Mouse (Mus musculus) liver, adult 2 months (tissue): ENCODE measurements around the gene 4930402H24Rik. TPM values are rescaled to one million over a fixed set of nuclear protein-coding genes. Genes with fewer than 3 reads are reported as not detected.

ENCODE experiments used
- DNase-seq: peaks from one replicate; pipeline ENCODE4 v3.0.0-alpha.2; 2011; ENCODE audit warnings: low read depth, low spot score; ENCODE audit errors: extremely low read depth
- H3K27ac ChIP-seq: fragments of 200-500 bp; replicated peaks from 2 replicates; pipeline ENCODE4 v1.5.1; 2012; ENCODE audit warnings: low read depth, mild to moderate bottlenecking, control low read depth, inconsistent platforms, low read length; ENCODE audit not compliant: insufficient read depth
- H3K27me3 ChIP-seq: fragments of 200-500 bp; 2 replicates; pipeline ENCODE4 v1.6.1; 2012; ENCODE audit warnings: mild to moderate bottlenecking, moderate library complexity, low read length, inconsistent platforms; ENCODE audit not compliant: control insufficient read depth, insufficient read depth
- H3K36me3 ChIP-seq: fragments of 200-500 bp; 2 replicates; pipeline ENCODE4 v1.6.1; 2012; ENCODE audit warnings: low read length, inconsistent platforms; ENCODE audit not compliant: control insufficient read depth, insufficient read depth
- H3K4me1 ChIP-seq: fragments of 200-500 bp; 2 replicates; pipeline ENCODE4 v1.6.1; 2011; ENCODE audit warnings: low read length; ENCODE audit not compliant: control insufficient read depth, insufficient read depth
- H3K4me3 ChIP-seq: fragments of 200-500 bp; 2 replicates; pipeline ENCODE4 v1.5.1; 2011; ENCODE audit warnings: low read depth, mild to moderate bottlenecking, control low read depth, low read length, moderate library complexity; ENCODE audit not compliant: insufficient read depth
- H3K79me2 ChIP-seq: fragments of 200-500 bp; 2 replicates; pipeline ENCODE4 v1.6.1; 2012; ENCODE audit warnings: inconsistent platforms, mild to moderate bottlenecking, low read length, moderate library complexity; ENCODE audit not compliant: control insufficient read depth, insufficient read depth
- H3K9ac ChIP-seq: fragments of 200-500 bp; 2 replicates; pipeline ENCODE4 v1.6.1; 2012; ENCODE audit warnings: low read depth, mild to moderate bottlenecking, control low read depth, inconsistent platforms, low read length
- CTCF ChIP-seq: fragments of 200-500 bp; IDR thresholded peaks from 2 replicates; pipeline ENCODE4 v1.5.1; 2011; ENCODE audit warnings: low read depth, low read length, control low read depth
- POLR2A ChIP-seq: fragments of 200-500 bp; IDR thresholded peaks from 2 replicates; pipeline ENCODE4 v1.6.1; 2011; ENCODE audit warnings: low read length, control low read depth; ENCODE audit not compliant: insufficient read depth; ENCODE audit errors: extremely low read depth
- WGBS: fragments of 180-500 bp; shearing (Covaris S2); methylation state at CpG from one replicate; pipeline ENCODE4 v1.1.7; 2018; 5-methylcytosine and 5-hydroxymethylcytosine counted together
- polyA plus RNA-seq: library from polyadenylated mRNA; depleted of rRNA; stranded (reverse); fragments of >200 nt; gene quantifications from 2 replicates; pipeline ENCODE4 v1.2.3, GENCODE M21; 2012
- total RNA-seq: library from RNA; depleted of rRNA; stranded (reverse); fragments of >200 nt; gene quantifications from 2 replicates; pipeline ENCODE4 v1.2.3, GENCODE M21; 2014

4930402H24Rik gene
- total and polyA plus RNA-seq, 2 experiments, result 14.8 to 18.2 TPM

- DNase-seq, result no peak
- Histone ChIP-seq H3K36me3 (peaks cover 50% of the 10 kb centered on the region), H3K27ac (no peak overlapping the region), H3K27me3 (no peaks in the 10 kb centered on the region), H3K79me2 (no peaks in the 10 kb centered on the region), H3K9ac (no peak overlapping the region), H3K4me3 (no peak overlapping the region), H3K4me1 (no peaks in the 10 kb centered on the region)
- WGBS, result 90% methylated on average over 8 of the region's 8 CpGs
- TF ChIP-seq CTCF, result no peak
- no peak for TF ChIP-seq POLR2A
Measured at GRCm38 (mm10) chr2:130789039-130789438, 117.2 kb downstream of the 4930402H24Rik start.

GRCm38 (mm10) chr2:130784939-130785338 lies 121.3 kb downstream of the 4930402H24Rik start:
- DNase-seq, result peak; percentile 18
- WGBS, result 72% methylated on average over 3 of the region's 3 CpGs
- Histone ChIP-seq H3K4me3 (no peak overlapping the region), H3K9ac (no peak overlapping the region), H3K27ac (no peak overlapping the region), H3K36me3 (peaks cover 68% of the 10 kb centered on the region), H3K79me2 (no peaks in the 10 kb centered on the region), H3K4me1 (no peaks in the 10 kb centered on the region), H3K27me3 (no peaks in the 10 kb centered on the region)
- TF ChIP-seq CTCF (no peak), POLR2A (no peak)

- DNase-seq, result no peak
- H3K27ac ChIP-seq, result no peak overlapping the region
- H3K79me2 ChIP-seq, result no peaks in the 10 kb centered on the region
- no peaks in the 10 kb centered on the region for H3K4me1 ChIP-seq
- WGBS, result 90% methylated on average over 2 of the region's 2 CpGs
- no peak overlapping the region for H3K9ac ChIP-seq
- H3K27me3 ChIP-seq, result no peaks in the 10 kb centered on the region
- TF ChIP-seq CTCF (no peak), POLR2A (no peak)
- peaks cover 71% of the 10 kb centered on the region for H3K36me3 ChIP-seq
- H3K4me3 ChIP-seq, result no peak overlapping the region
Measured at GRCm38 (mm10) chr2:130780615-130781303, 125.4 kb downstream of the 4930402H24Rik start.

GRCm38 (mm10) chr2:130779935-130780334 lies 126.3 kb downstream of the 4930402H24Rik start:
- WGBS, result 43% methylated on average over 1 of the region's 1 CpGs
- H3K36me3 ChIP-seq, result peaks cover 75% of the 10 kb centered on the region

DNA sequence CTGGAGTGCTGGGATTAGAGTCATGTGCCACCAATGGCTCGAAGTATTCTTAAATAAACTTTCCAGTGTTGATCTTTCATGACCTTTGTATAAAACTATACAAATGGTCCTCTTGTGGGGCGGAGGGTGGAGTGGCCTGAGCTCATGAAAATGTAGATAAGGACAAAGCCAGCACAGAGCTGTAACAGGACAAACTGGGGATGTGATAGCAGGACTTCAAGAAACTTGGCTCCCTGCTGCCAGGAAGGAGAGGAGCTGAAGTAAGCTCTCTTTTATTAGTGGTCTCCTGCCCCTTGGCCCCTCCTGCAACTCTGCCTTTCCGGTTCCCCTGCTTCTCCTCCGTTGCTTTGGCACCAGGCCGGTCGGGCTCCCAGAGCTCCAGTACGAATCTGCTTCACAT lies 129.6 kb downstream of the 4930402H24Rik start:
- Histone ChIP-seq H3K36me3 (peaks cover 67% of the 10 kb centered on the region), H3K27ac (no peak overlapping the region), H3K79me2 (no peaks in the 10 kb centered on the region), H3K9ac (no peak overlapping the region), H3K4me3 (no peak overlapping the region), H3K4me1 (no peaks in the 10 kb centered on the region), H3K27me3 (no peaks in the 10 kb centered on the region)
- TF ChIP-seq POLR2A (no peak), CTCF (no peak)
- WGBS, result 75% methylated on average over 7 of the region's 7 CpGs
- DNase-seq, result no peak

More at GRCm38 (mm10) chr2:130779935-130780334, 126.3 kb downstream of the 4930402H24Rik start:
- Histone ChIP-seq H3K9ac (no peak overlapping the region), H3K4me3 (no peak overlapping the region), H3K79me2 (no peaks in the 10 kb centered on the region), H3K27me3 (no peaks in the 10 kb centered on the region), H3K4me1 (no peaks in the 10 kb centered on the region), H3K27ac (no peak overlapping the region)
- no peak for TF ChIP-seq POLR2A
- TF ChIP-seq CTCF, result no peak
- DNase-seq, result no peak

DNA sequence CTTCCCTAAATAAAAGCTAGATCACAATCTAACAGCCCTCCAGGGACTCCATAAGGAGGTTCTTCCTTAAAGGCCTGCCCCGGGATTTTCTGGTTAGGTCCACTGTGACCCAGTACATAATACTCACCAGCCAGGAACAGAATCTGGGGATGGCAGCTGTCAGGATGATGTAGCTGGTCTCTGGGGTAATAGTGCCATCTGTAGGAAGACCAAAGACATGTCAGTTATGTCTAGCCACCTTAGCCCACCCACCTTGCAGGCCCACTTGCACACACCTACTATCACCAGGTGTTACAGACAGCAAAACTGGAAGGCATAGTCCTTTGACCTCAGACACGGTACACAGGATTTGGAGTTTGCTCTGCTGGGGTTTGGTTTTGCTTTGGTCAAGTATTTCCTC lies 138.7 kb downstream of the 4930402H24Rik start:
- H3K4me3 ChIP-seq, result no peak overlapping the region
- H3K9ac ChIP-seq, result no peak overlapping the region
- H3K27me3 ChIP-seq, result no peaks in the 10 kb centered on the region
- H3K4me1 ChIP-seq, result no peaks in the 10 kb centered on the region
- H3K36me3 ChIP-seq, result peaks cover 74% of the 10 kb centered on the region
- TF ChIP-seq CTCF (no peak), POLR2A (no peak)
- DNase-seq, result no peak
- WGBS, result 82% methylated on average over 2 of the region's 2 CpGs
- no peak overlapping the region for H3K27ac ChIP-seq
- no peaks in the 10 kb centered on the region for H3K79me2 ChIP-seq
